Mouse (Mus musculus) T-helper 1 cell (primary cell): ENCODE data around the gene Eif4e1b.

Source experiments
- in situ Hi-C: fragments of 300-600 bp; cut with MboI, MseI; formaldehyde crosslinking; loops from one replicate; pipeline ENCODE4 v1.15.1; 2025; ENCODE audit warnings: high pct_unique_total_duplicates

The Eif4e1b gene

GRCm38 (mm10) chr13:54798740-54799139, 14.9 kb downstream of the Eif4e1b start:
- in situ Hi-C loops, result loop anchor here (5.0 to 10.0 kb wide), 2 partner anchors 94 to 366 kb away; no protein-coding TSS in a partner anchor

GRCm38 (mm10) chr13:54799701-54800100, 15.9 kb downstream of the Eif4e1b start:
- in situ Hi-C loops, result loop anchor here (5.0 to 10.0 kb wide), 3 partner anchors 93 to 365 kb away; no protein-coding TSS in a partner anchor

GRCm38 (mm10) chr13:54800206-54800605, 16.4 kb downstream of the Eif4e1b start:
- in situ Hi-C loops, result loop anchor here (5.0 kb wide), 1 partner anchor 262 kb away; no protein-coding TSS in a partner anchor

GRCm38 (mm10) chr13:54803010-54803409, 19.2 kb downstream of the Eif4e1b start:
- in situ Hi-C loops, result loop anchor here (5.0 kb wide), 1 partner anchor 259 kb away; no protein-coding TSS in a partner anchor

GRCm38 (mm10) chr13:54805134-54805838, 21.5 kb downstream of the Eif4e1b start:
- in situ Hi-C loops, result no loop called here

GRCm38 (mm10) chr13:54806434-54806976, 22.7 kb downstream of the Eif4e1b start:
- in situ Hi-C loops, result no loop called here

GRCm38 (mm10) chr13:54808067-54808466, 24.3 kb downstream of the Eif4e1b start:
- in situ Hi-C loops, result no loop called here

GRCm38 (mm10) chr13:54811476-54811875, 27.7 kb downstream of the Eif4e1b start:
- in situ Hi-C loops, result no loop called here

- in situ Hi-C loops, result no loop called here
Observed at GRCm38 (mm10) chr13:54813381-54813780, 29.6 kb downstream of the Eif4e1b start.

- in situ Hi-C loops, result no loop called here
Observed at GRCm38 (mm10) chr13:54818399-54819254, 34.8 kb downstream of the Eif4e1b start.

GRCm38 (mm10) chr13:54821106-54821505, 37.3 kb downstream of the Eif4e1b start:
- in situ Hi-C loops, result no loop called here

- in situ Hi-C loops, result no loop called here
Observed at GRCm38 (mm10) chr13:54821931-54822330, 38.1 kb downstream of the Eif4e1b start.

GRCm38 (mm10) chr13:54824111-54824931, 40.5 kb downstream of the Eif4e1b start:
- in situ Hi-C loops, result no loop called here

GRCm38 (mm10) chr13:54827992-54828391, 44.2 kb downstream of the Eif4e1b start:
- in situ Hi-C loops, result no loop called here

GRCm38 (mm10) chr13:54828508-54828907, 44.7 kb downstream of the Eif4e1b start:
- in situ Hi-C loops, result no loop called here

GRCm38 (mm10) chr13:54829450-54829849, 45.7 kb downstream of the Eif4e1b start:
- in situ Hi-C loops, result no loop called here

- in situ Hi-C loops, result no loop called here
Observed at GRCm38 (mm10) chr13:54836351-54837030, 52.7 kb downstream of the Eif4e1b start.

GRCm38 (mm10) chr13:54837061-54837460, 53.3 kb downstream of the Eif4e1b start:
- in situ Hi-C loops, result no loop called here

- in situ Hi-C loops, result no loop called here
Observed at GRCm38 (mm10) chr13:54837471-54837889, 53.7 kb downstream of the Eif4e1b start.
